Mouse (Mus musculus) c-Kit-positive CD71-negative TER-119-negative erythroid progenitor cells, embryonic 14.5 days (primary cell): Measurements from ENCODE around the gene Slc24a3.
A peak's percentile ranks its signal among the peaks of the same experiment; 100 is the strongest.

Experiments
- DNase-seq: peaks from one replicate; pipeline ENCODE4 v3.0.0-alpha.2; 2013; ENCODE audit warnings: low read depth

Slc24a3 gene

GRCm38 (mm10) chr2:145438336-145438735, 270.8 kb downstream of the Slc24a3 start:
- no peak for DNase-seq

- no peak for DNase-seq
Observed at GRCm38 (mm10) chr2:145439755-145440154, 272.2 kb downstream of the Slc24a3 start.

GRCm38 (mm10) chr2:145457106-145457747, 289.7 kb downstream of the Slc24a3 start:
- no peak for DNase-seq

GRCm38 (mm10) chr2:145460854-145461423, 293.4 kb downstream of the Slc24a3 start:
- no peak for DNase-seq

- DNase-seq: no peak
Observed at GRCm38 (mm10) chr2:145462253-145462652, 294.7 kb downstream of the Slc24a3 start.

GRCm38 (mm10) chr2:145468701-145469325, 301.3 kb downstream of the Slc24a3 start:
- no peak for DNase-seq

GRCm38 (mm10) chr2:145477484-145477883, 309.9 kb downstream of the Slc24a3 start:
- DNase-seq: no peak

- no peak for DNase-seq
Observed at GRCm38 (mm10) chr2:145479676-145480075, 312.1 kb downstream of the Slc24a3 start.

GRCm38 (mm10) chr2:145500231-145500630, 332.7 kb downstream of the Slc24a3 start:
- no peak for DNase-seq

GRCm38 (mm10) chr2:145501472-145501871, 333.9 kb downstream of the Slc24a3 start:
- DNase-seq: no peak

- DNase-seq: no peak
Observed at GRCm38 (mm10) chr2:145507702-145508101, 340.1 kb downstream of the Slc24a3 start.

GRCm38 (mm10) chr2:145510650-145511225, 343.2 kb downstream of the Slc24a3 start:
- DNase-seq: no peak

GRCm38 (mm10) chr2:145515956-145516355, 348.4 kb downstream of the Slc24a3 start:
- no peak for DNase-seq

- DNase-seq: peak; percentile 49
Observed at GRCm38 (mm10) chr2:145517346-145517745, 349.8 kb downstream of the Slc24a3 start.

GRCm38 (mm10) chr2:145522017-145522416, 354.5 kb downstream of the Slc24a3 start:
- no peak for DNase-seq

GRCm38 (mm10) chr2:145523381-145523780, 355.8 kb downstream of the Slc24a3 start:
- no peak for DNase-seq

- no peak for DNase-seq
Observed at GRCm38 (mm10) chr2:145527151-145527550, 359.6 kb downstream of the Slc24a3 start.

- no peak for DNase-seq
Observed at GRCm38 (mm10) chr2:145530941-145531353, 363.4 kb downstream of the Slc24a3 start.

GRCm38 (mm10) chr2:145533086-145533485, 365.5 kb downstream of the Slc24a3 start:
- DNase-seq: no peak

GRCm38 (mm10) chr2:145535307-145535706, 367.8 kb downstream of the Slc24a3 start:
- no peak for DNase-seq

- DNase-seq: no peak
Observed at GRCm38 (mm10) chr2:145535774-145536173, 368.2 kb downstream of the Slc24a3 start.

- no peak for DNase-seq
Observed at GRCm38 (mm10) chr2:145536986-145537385, 369.4 kb downstream of the Slc24a3 start.

GRCm38 (mm10) chr2:145541695-145542094, 374.1 kb downstream of the Slc24a3 start:
- no peak for DNase-seq
